Mouse (Mus musculus) cerebellum, postnatal 25 days (tissue): Measurements from ENCODE around the gene Nme7.

ENCODE experiments used
- DNase-seq, 2 experiments: peaks; one replicate each; pipeline ENCODE4 v3.0.0; 2021; ENCODE audit warnings: mixed read lengths in 2 of 2

The Nme7 gene

GRCm38 (mm10) chr1:164389743-164390142, 85.8 kb downstream of the Nme7 start:
- no peak for DNase-seq

- DNase-seq: no peak
Observed at GRCm38 (mm10) chr1:164392176-164392575, 88.3 kb downstream of the Nme7 start.

DNA sequence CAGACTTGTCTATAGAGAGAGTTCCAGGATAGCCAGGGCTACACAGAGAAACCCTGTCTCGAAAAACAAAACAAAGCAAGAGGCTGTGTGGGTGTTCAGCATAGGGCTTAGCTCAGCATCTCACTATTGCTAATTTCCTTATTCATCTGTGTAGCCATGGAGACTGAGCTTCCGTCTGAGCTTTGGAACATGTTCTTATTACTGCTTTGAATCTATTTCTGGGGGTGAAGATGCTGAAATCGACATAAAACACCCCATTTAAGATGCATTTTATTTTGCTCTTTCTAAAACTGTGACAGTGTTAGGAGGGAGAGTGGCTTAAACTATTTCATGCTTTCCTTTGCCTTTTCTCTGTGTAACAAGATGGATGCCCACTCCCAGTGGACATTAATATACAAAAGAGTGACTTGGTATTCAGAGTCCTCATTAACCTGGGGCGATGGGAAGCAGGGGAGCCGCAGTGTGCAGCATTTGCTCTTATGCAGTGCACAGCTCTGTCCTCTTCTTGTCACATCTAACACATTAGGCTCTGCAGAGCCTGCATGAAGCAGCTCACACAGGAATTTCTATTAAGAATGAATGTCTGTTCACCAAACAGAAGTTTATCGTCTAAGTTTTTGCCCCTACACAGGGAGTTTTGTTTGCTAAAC, 91.3 kb downstream of the Nme7 start:
- DNase-seq: no peak

- DNase-seq: no peak
Observed at GRCm38 (mm10) chr1:164397672-164398071, 93.8 kb downstream of the Nme7 start.

DNA sequence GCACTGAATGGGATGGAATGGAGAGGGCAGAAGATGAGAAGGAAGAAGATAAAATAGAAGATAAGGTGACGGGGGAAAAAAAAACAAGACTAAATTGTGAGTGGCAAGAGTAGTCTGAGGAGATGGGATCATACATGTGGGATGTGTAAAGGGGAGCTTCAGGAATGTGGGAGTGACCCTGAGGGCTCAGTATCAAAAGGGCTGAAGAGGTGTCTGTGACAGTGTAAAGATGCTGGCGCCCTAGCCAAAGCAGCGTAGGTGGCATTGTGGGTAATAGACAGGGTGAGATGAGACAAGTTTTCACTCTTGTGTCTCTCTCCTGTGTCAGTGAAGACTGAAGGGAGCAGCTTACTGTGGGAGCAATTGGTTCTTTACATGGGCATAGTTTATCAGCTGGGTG, 95.7 kb downstream of the Nme7 start:
- DNase-seq: no peak

GRCm38 (mm10) chr1:164405385-164405802, 101.5 kb downstream of the Nme7 start:
- DNase-seq: no peak

- peak; percentile 13 to 36 for DNase-seq
Observed at GRCm38 (mm10) chr1:164406506-164406905, 102.6 kb downstream of the Nme7 start.

- DNase-seq: no peak
Observed at GRCm38 (mm10) chr1:164408655-164409054, 104.7 kb downstream of the Nme7 start.

DNA sequence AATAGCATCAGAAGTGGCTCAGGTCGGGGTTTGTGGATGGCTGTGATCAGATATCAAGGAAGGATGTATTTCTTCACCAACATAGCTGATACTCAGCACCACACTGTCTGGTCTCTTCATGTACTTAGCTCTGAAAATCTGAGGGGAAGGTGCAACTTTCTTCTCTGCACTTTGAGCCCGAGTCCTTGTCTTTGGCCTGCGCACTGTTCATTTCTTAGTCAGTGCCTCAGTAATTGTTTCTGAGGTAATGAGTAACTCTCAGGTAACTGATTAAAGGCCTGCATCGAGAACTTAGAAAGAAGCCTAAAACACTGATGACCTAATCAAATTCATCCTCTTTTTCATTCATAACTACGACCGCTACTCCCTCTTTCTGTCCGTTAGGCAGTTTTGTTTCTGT, 107.4 kb downstream of the Nme7 start:
- no peak for DNase-seq

DNA sequence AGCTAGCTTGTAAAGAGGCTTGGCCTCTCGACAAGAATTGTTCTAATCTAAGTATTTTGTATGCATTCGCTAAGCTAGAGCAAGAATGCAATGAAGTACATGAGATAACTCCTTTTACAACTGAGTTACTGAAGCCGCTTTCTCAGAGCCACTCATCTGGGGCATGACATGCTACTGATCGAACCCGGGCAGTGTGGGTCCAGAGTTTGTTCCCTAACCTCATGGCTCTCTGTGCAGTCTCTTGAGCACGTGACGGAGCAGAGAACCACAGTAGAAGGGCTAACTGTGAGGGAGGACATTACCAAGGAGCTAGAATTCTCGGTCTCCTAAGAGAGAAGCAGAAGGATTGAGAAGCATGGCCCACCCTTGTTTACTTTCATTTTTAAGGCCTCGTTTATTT, 109.0 kb downstream of the Nme7 start:
- no peak for DNase-seq

- no peak for DNase-seq
Observed at GRCm38 (mm10) chr1:164413608-164414007, 109.7 kb downstream of the Nme7 start.

GRCm38 (mm10) chr1:164415347-164415751, 111.4 kb downstream of the Nme7 start:
- DNase-seq: no peak

GRCm38 (mm10) chr1:164416692-164417394, 112.9 kb downstream of the Nme7 start:
- no peak for DNase-seq

DNA sequence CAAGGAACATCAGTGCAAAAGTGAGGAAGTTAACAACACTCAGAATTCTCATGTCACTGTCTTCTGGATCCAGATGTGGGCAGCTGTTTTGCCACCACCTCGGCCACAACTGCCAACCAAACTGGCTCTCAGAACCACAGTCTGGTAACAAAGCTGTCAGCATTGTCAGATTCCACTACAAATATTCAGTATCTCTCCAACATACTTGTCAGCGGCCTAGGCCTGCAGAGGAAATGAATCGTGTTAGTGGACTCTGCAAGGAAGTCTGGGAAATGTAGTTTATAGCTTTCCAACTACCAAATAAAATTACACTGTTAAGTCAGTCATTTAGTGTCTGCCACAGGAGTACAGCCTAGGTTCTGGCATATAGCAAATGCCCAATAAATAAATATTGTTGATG, 113.7 kb downstream of the Nme7 start:
- DNase-seq: no peak

DNA sequence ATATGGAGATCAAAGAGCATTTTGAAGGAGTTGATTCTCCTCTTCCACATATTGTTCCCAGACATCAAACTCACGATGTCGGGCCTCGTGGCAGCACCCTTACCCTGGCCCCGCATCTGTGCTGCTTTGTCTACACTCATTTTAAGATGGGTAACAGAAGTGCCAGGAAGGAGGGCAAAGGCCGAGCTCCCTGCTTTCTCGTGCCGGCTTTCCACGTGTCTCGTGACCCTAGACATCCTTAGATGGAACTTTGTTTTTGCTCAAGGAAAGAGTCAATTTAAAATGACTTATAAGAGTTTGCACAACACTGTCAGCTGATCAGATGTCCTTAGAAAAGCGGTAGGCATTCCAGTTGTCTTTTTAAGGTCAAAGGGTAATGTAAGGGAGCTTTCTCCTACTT, 114.4 kb downstream of the Nme7 start:
- DNase-seq: no peak

DNA sequence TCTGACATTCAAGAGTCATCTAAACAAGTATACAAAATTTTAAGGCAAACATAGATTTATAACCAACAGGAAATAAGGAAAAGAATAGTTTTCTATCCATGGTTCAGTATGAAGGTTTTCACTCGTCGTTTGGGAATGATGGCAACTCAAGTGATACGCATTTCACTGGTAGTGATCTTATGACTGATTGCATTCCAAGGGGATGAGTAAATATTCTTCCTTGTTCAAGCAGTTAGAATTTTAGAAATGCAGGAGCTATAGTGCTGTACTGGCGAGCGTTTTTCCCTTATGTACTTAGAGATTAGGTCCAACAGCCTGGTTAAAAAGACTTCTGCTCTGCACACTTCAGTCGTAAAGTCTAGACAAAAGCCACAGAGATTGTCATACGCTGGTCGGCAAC, 115.5 kb downstream of the Nme7 start:
- no peak for DNase-seq

DNA sequence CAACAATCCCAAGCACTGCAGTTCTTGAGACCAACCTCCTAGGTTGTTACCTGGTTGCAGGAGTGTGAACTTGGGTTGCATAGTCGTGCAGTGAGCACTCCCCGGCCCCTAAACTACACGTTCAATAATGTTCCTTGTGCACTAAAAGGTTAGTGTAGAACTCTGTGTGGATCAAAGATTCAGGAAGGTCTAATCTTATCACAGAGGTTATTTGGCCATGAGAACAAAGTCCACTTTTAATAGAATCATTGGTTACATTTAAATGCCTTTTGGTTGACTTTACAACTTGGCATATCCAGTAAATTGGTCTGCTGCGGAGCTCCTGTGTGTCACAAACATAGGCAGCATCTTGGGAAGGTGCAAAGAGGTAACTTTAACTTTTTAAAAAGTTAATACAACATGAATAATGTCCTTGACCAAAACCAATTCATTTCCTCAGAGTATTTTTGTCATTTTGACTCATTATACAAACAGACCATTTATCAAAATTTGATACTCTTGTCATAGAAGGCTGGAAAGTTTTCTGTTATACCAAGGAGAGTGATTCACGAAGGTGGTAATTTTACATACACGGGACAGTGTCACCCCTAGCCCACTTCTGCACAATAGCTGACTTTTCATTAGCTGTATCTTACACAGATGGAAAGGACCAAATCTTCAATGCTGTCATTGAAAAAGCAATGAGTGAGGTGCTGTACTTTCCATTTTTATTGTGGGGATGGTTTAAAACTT, 116.9 kb downstream of the Nme7 start:
- DNase-seq: no peak

- no peak for DNase-seq
Observed at GRCm38 (mm10) chr1:164426227-164426626, 122.3 kb downstream of the Nme7 start.

DNA sequence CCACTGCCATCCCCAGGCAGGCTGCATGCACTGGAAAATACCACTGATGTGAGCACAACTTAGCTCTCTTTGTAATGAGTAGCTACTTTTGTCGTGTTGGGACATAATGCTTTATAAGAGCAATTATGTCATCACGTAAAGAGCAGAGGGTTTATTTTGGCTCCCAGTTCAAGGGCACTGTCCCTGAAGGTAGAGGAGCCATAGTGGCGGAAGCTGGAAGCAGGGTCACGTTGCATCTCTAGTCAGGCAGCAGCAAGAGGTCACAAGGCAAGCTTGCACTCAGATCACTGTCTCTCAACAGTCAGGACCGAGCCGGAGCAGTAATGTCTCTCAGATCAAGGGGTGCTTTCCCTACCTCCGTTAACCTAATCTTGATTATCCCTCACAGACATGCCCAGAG, 123.9 kb downstream of the Nme7 start:
- DNase-seq: no peak

GRCm38 (mm10) chr1:164428644-164429043, 124.7 kb downstream of the Nme7 start:
- no peak for DNase-seq

DNA sequence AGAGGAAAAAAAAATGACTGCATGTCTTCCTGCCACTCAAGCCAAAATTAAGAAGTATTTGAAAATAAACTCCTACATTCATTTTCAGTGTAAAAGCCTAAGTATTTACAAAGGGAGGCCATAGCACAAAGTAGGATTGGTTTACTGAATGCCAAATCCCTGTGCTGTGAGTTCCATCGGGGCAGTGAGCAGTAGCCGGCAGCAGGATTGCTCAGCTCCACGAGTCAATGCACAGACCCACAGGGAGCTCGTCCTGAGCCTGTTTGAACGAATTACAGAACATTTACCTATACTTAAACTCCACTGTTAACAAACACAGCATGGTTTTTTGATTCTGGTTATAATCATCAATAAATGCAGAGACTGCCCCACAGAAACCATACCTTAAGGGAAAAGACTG, 128.7 kb downstream of the Nme7 start:
- no peak for DNase-seq

DNA sequence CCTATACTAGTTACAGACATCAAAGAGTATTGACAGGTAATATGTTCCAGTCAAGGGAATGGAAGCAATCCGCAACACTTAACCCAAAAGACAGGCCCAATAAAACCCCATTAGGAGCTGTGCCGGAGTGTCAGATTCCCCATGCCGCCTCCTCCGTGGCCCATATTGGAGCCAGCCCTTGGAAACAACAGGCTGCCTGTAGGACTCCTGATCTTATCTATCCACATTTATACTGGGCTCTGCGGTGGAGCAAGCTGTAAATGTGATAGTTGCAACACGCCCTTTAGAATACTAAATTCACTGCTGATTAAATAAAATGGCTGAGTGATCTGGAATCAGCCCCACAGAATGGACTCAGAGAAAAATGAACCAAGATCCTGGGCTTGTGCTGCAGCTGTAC, 130.1 kb downstream of the Nme7 start:
- DNase-seq: no peak

- no peak for DNase-seq
Observed at GRCm38 (mm10) chr1:164436749-164437148, 132.8 kb downstream of the Nme7 start.

DNA sequence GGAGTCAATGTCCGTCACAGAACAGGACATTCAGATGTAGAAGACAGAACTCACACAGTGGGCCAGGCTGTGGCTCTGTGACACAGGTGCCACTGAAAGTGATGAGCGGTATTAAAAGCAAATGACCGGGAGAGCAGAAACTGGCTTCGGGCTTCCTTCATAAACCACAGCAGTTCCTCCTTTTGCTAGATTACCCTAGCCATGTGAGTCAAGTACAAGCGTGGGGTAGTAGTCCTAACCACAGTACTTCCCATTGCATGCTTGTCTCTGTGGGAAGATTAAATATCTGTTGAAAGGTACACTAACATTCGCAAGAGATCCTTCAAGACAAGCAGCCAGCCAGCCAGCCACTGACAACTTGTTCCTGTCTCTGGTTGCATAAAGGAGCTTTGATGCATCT, 136.3 kb downstream of the Nme7 start:
- no peak for DNase-seq
